Mouse (Mus musculus) CH12.LX (cell line): ENCODE data around the gene Uhrf1bp1.

Experiments used
- POLR2A ChIP-seq: IDR thresholded peaks from 2 replicates; pipeline ENCODE4 v1.6.1; 2011; ENCODE audit warnings: low read depth, mild to moderate bottlenecking, improper control_type of control experiment, low read length
- TCF12 ChIP-seq: IDR thresholded peaks from 2 replicates; pipeline ENCODE4 v1.6.1; 2014; ENCODE audit warnings: low read depth, mild to moderate bottlenecking, inconsistent platforms, low read length, improper control_type of control experiment

- TF ChIP-seq POLR2A (no peak), TCF12 (no peak)
Measured at GRCm38 (mm10) chr17:27859131-27859530, 2.9 kb downstream of the Uhrf1bp1 start.
